Mouse (Mus musculus) ES-E14 (cell line): ENCODE results near the gene Cd164. TPM values are rescaled to one million over a fixed set of nuclear protein-coding genes. Genes with fewer than 3 reads are reported as not detected.

Experiments
- DNase-seq: peaks from one replicate; pipeline ENCODE4 v3.0.0-alpha.2; 2013; ENCODE audit warnings: low read depth, low spot score
- H3K27ac ChIP-seq: 2 replicates; pipeline ENCODE4 v1.5.1; 2012; ENCODE audit warnings: low read depth, mild to moderate bottlenecking, low read length, moderate library complexity, mixed read lengths; ENCODE audit not compliant: poor library complexity, insufficient read depth, severe bottlenecking
- H3K36me3 ChIP-seq: 2 replicates; pipeline ENCODE4 v1.6.1; 2012; ENCODE audit warnings: mild to moderate bottlenecking, low read length, moderate library complexity, mixed read lengths; ENCODE audit not compliant: control insufficient read depth, poor library complexity, insufficient read depth, severe bottlenecking
- H3K4me1 ChIP-seq, 2 experiments: fragments of 150-350 bp in 1 of 2; sonication (generic) in 1 of 2; 2 replicates each; pipeline ENCODE4 v1.6.1; 2012; ENCODE audit warnings: low read length in 2 of 2, mild to moderate bottlenecking in 1 of 2, mixed read lengths in 1 of 2; ENCODE audit not compliant: control insufficient read depth in 2 of 2, insufficient read depth in 2 of 2, poor library complexity in 1 of 2
- H3K4me3 ChIP-seq, 2 experiments: fragments of 150-350 bp in 1 of 2; sonication (generic) in 1 of 2; 2 replicates each; pipeline ENCODE4 v1.5.1; 2012; ENCODE audit warnings: low read length in 2 of 2, low read depth in 1 of 2, mild to moderate bottlenecking in 1 of 2, mixed read lengths in 1 of 2; ENCODE audit not compliant: insufficient read depth in 1 of 2, poor library complexity in 1 of 2, severe bottlenecking in 1 of 2
- H3K9ac ChIP-seq: 2 replicates; pipeline ENCODE4 v1.6.1; 2012; ENCODE audit warnings: low read depth, mild to moderate bottlenecking, low read length, mixed read lengths; ENCODE audit not compliant: poor library complexity, insufficient read depth, severe bottlenecking
- H3K9me3 ChIP-seq: fragments of 150-350 bp; sonication (generic); 2 replicates; pipeline ENCODE4 v1.6.1; 2012; ENCODE audit warnings: low read depth, mild to moderate bottlenecking, low read length; ENCODE audit not compliant: control insufficient read depth, insufficient read depth
- CHD2 ChIP-seq: IDR thresholded peaks from 2 replicates; pipeline ENCODE4 v1.6.1; 2014; ENCODE audit warnings: mild to moderate bottlenecking, low read depth, low read length, inconsistent platforms
- HCFC1 ChIP-seq: IDR thresholded peaks from 2 replicates; pipeline ENCODE4 v1.6.1; 2012; ENCODE audit warnings: low read length, inconsistent platforms, borderline replicate concordance; ENCODE audit not compliant: insufficient read depth
- MAFK ChIP-seq: IDR thresholded peaks from 2 replicates; pipeline ENCODE4 v1.6.1; 2014; ENCODE audit warnings: mild to moderate bottlenecking, low read depth, low read length, inconsistent platforms; ENCODE audit not compliant: insufficient read depth
- ZC3H11A ChIP-seq: IDR thresholded peaks from 2 replicates; pipeline ENCODE4 v1.6.1; 2012; ENCODE audit warnings: low read depth, mild to moderate bottlenecking, inconsistent platforms, low read length, borderline replicate concordance
- ZNF384 ChIP-seq: IDR thresholded peaks from 2 replicates; pipeline ENCODE4 v1.6.1; 2012; ENCODE audit warnings: low read depth, low read length, inconsistent platforms
- in situ Hi-C, 2 experiments: fragments of 600-800 bp; cut with MboI; formaldehyde crosslinking; loops; one replicate each; pipeline ENCODE4 v1.15.1; 2025; ENCODE audit warnings: low sequenced_read_pairs in 2 of 2, inconsistent platforms in 1 of 2; ENCODE audit not compliant: unreplicated experiment in 2 of 2
- total RNA-seq: library from RNA; depleted of rRNA; stranded (reverse); fragments of 300-350 nt; gene quantifications from 2 replicates; pipeline ENCODE4 v1.2.3, GENCODE M21; 2012

Cd164 gene
- total RNA-seq, 1 experiment = 127 TPM

DNA sequence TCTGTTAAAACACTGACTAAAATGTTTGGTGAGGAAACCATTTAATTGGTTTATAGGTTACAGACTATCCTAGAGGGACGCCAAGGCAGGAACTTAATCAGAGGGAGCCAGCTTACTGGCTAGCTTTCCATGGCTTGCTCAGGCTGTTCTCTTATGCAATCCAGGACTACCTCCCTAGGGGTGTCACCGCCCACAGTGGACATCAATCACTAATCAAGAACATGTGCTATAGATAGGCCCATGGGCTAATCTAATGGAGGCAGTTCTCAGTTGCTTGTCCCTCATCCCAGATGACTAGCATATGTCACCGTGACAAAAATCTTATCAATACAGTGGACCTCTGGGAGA, 18.7 kb downstream of the Cd164 start:
- DNase-seq = no peak
- Histone ChIP-seq H3K9ac (no peak overlapping the region), H3K36me3 (peaks cover 5% of the 10 kb centered on the region), H3K4me3 (no peak overlapping the region), H3K9me3 (no peaks in the 10 kb centered on the region), H3K4me1 (no peaks in the 10 kb centered on the region), H3K27ac (no peak overlapping the region)
- in situ Hi-C loops = no loop called here
- TF ChIP-seq HCFC1 = no peak

DNA sequence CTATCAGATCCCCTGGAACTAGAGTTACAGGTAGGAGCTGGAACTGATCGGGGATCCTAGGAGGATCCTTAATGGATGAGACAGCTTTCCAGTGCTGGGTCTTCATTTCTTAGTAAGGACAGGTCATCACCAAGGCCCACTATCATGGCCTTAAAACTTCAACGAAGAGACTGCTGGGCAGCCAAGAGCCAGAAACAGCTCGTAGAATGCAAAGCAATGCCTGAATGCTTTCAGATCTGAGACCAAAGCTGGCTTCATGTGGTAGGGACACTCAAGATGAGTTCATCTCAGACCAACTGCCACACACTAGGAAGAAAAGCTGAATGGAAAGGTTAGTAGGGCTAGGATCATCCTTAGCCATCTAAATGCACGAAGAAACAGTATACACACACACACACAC, 19.8 kb downstream of the Cd164 start:
- DNase-seq = no peak
- Histone ChIP-seq H3K9me3 (no peaks in the 10 kb centered on the region), H3K9ac (no peak overlapping the region), H3K4me3 (no peak overlapping the region), H3K4me1 (no peaks in the 10 kb centered on the region), H3K27ac (no peak overlapping the region), H3K36me3 (peaks cover 5% of the 10 kb centered on the region)
- in situ Hi-C loops = no loop called here
- TF ChIP-seq ZC3H11A = no peak
- no peak for TF ChIP-seq ZNF384
- no peak for TF ChIP-seq MAFK
- TF ChIP-seq HCFC1 = no peak
- TF ChIP-seq CHD2 = no peak

- in situ Hi-C loops = no loop called here
- H3K9ac ChIP-seq = no peak overlapping the region
- H3K9me3 ChIP-seq = no peaks in the 10 kb centered on the region
Measured at GRCm38 (mm10) chr10:41542057-41542456, 22.8 kb downstream of the Cd164 start.

GRCm38 (mm10) chr10:41543439-41543838, 24.2 kb downstream of the Cd164 start:
- no peak overlapping the region for H3K27ac ChIP-seq
- peaks cover 0 to 8% of the 10 kb centered on the region in 2 experiments; a peak in 3 of 4 replicates for H3K4me1 ChIP-seq

More at GRCm38 (mm10) chr10:41542057-41542456, 22.8 kb downstream of the Cd164 start:
- TF ChIP-seq ZNF384 = no peak
- no peak for TF ChIP-seq CHD2
- no peak for TF ChIP-seq MAFK
- TF ChIP-seq ZC3H11A = no peak
- no peak for TF ChIP-seq HCFC1
- no peak for DNase-seq
- H3K36me3 ChIP-seq = peaks cover 2% of the 10 kb centered on the region; the same call in 1 of the 2 replicates
- no peak overlapping the region for H3K4me3 ChIP-seq
- H3K27ac ChIP-seq = no peak overlapping the region
- H3K4me1 ChIP-seq = peaks cover 0 to 8% of the 10 kb centered on the region in 2 experiments; a peak in 3 of 4 replicates

DNA sequence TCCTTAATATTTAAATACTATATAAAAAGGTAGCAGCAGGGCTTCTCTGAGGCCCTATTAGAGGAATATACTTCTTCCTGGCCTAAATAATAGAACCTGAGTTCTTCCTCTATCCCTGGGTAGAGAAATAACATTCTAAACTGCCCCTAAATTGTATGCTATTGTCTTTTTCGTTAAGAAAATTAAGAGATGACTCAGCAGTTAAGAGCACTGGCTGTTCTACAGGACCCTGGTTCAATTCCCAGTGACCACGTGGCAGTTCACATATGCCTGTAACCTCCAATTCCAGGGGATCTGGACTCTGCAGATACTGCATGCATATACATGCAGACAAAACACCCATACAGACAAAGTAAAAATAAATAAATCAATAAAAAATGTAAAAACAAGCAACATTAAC, 24.6 kb downstream of the Cd164 start:
- in situ Hi-C loops = no loop called here
- Histone ChIP-seq H3K4me3 (no peak overlapping the region), H3K9me3 (no peaks in the 10 kb centered on the region), H3K9ac (no peak overlapping the region), H3K4me1 (peaks cover 0 to 8% of the 10 kb centered on the region in 2 experiments; a peak in 3 of 4 replicates), H3K27ac (no peak overlapping the region), H3K36me3 (peaks cover 2% of the 10 kb centered on the region; the same call in 1 of the 2 replicates)
- DNase-seq = no peak
- peak; percentile 58; the same call in 1 of the 2 replicates for TF ChIP-seq MAFK
- TF ChIP-seq ZC3H11A = no peak
- TF ChIP-seq CHD2 = no peak

More at GRCm38 (mm10) chr10:41543439-41543838, 24.2 kb downstream of the Cd164 start:
- TF ChIP-seq ZNF384 = no peak
- no peak for TF ChIP-seq ZC3H11A
- no peak for TF ChIP-seq HCFC1
- no peak for TF ChIP-seq MAFK
- no peak for TF ChIP-seq CHD2
- in situ Hi-C loops = no loop called here
- Histone ChIP-seq H3K9ac (no peak overlapping the region), H3K36me3 (peaks cover 2% of the 10 kb centered on the region; the same call in 1 of the 2 replicates), H3K9me3 (no peaks in the 10 kb centered on the region), H3K4me3 (no peak overlapping the region)
- DNase-seq = no peak
